Mouse (Mus musculus) embryo, embryonic 11 days (tissue): ENCODE measurements around the gene Zbtb4.
A peak's percentile ranks its signal among the peaks of the same experiment; 100 is the strongest.

ENCODE experiments used
- DNase-seq: peaks from one replicate; pipeline ENCODE4 v3.0.0-alpha.2; 2015

The Zbtb4 gene

GRCm38 (mm10) chr11:69801379-69801977, 35.8 kb downstream of the Zbtb4 start, which contains the start of gene Fgf11:
Fgf11 (minus strand) TSS chr11:69801857.
- DNase-seq, result peak; percentile 12

GRCm38 (mm10) chr11:69802648-69803105, 37.0 kb downstream of the Zbtb4 start:
- DNase-seq, result peak; percentile 87

- DNase-seq, result no peak
These were observed 37.6 kb downstream of the Zbtb4 start for GRCm38 (mm10) chr11:69803328-69803727.

GRCm38 (mm10) chr11:69803786-69804651, 38.3 kb downstream of the Zbtb4 start:
- DNase-seq, result peak; percentile 89

DNA sequence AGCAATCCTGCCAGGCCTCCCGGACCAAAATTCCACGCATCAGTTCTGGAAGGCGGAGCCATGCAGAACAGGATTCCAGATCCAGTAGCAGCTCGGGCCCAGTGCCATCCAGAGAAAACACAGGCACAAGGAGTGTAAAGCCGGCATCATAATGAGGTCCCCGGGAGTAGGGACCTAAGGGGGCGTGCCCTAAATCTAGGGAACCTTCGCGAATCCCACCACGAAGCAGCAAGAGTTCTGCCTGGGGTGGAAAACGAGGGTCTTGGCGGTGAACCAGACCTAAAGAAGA, 38.9 kb downstream of the Zbtb4 start:
- no peak for DNase-seq

- DNase-seq, result peak; percentile 20
These were observed 39.5 kb downstream of the Zbtb4 start, which contains the start of gene Tmem102 for GRCm38 (mm10) chr11:69804972-69805909. Tmem102 (minus strand) TSS chr11:69805624.

DNA sequence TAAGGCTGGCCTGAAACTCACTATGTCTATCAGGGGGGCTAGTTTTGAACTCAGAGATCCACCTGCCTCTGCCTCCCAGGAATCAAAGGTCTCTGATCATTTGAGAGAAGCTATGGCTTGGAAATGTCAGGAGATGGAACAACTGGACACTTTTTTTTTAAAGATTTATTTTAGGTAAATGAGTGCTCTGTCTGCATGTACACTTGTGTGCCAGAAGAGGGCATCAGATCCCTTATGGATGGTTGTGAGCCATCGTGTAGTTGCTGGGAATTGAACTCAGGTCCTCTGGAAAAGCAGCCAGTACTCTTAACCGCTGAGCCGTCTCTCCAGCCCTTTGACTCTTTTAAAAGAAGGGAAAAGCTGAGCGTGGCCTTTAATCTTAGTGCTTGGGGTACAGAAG, 40.7 kb downstream of the Zbtb4 start:
- DNase-seq, result no peak

- DNase-seq, result no peak
These were observed 41.9 kb downstream of the Zbtb4 start for GRCm38 (mm10) chr11:69807641-69808040.

DNA sequence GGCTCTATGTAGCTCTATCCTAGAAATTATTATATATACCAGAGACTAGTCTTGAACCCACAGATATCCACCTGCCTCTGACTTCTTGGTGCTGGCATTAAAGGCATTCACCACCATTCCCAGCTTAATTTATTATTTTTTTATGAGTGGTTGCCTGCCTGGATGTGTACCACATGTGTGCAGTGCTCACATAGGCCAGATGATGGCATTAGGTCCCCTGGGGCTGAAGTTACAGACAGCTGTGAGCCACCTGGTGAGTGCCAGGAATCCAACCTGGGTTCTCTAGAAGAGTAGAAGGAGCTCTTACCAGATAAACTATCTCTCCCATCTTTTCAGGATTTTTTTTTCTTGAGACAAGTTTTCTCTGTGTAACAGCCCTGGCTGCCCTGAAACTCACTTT, 44.6 kb downstream of the Zbtb4 start:
- DNase-seq, result no peak

- DNase-seq, result no peak
These were observed 49.4 kb downstream of the Zbtb4 start, which contains the start of gene Gm39566 for GRCm38 (mm10) chr11:69815155-69815554. Gm39566 (minus strand) TSS chr11:69815298.

- DNase-seq, result no peak
These were observed 50.8 kb downstream of the Zbtb4 start for GRCm38 (mm10) chr11:69816520-69816919.

DNA sequence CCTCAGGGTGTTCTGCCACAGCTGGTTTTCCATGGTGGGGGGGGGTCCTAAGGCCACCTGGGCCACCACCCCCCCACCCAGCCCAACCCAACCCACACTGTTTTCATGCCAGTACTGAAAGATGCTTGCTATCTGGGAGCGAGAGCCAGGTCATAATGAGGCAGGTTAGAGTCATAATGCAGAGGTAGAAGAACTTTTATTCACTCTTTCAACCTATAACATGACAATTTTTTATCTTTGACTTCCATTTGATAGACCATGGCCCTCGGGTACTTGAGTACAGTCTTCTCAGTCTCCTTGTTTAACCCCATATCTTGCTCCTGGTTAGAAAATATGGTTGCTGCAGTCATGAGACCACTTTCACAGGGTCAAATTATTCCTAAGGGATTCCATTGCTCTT, 52.7 kb downstream of the Zbtb4 start, which contains the start of gene Spem2:
Gene Spem2 (minus strand): TSS at position 101 of the 400 bp plus-strand sequence.
- no peak for DNase-seq

DNA sequence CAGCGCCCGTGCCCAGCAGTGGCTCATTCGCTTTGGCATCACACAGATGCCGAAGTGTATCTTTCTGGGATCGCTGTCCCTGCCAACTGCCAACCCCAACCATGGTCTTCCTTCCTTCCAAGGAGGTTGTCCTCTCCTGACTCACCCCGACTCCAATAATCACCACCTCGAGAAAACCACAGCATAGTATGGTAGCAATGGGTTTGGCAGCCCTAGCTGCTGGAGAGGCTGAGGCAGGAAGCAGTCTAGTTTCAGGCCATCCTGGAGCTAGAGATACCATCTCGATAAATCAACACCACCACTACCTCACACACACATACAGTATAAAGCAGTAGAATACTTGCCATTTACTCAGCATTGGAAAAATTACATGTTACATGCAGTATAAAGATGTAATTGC, 53.2 kb downstream of the Zbtb4 start:
- no peak for DNase-seq

DNA sequence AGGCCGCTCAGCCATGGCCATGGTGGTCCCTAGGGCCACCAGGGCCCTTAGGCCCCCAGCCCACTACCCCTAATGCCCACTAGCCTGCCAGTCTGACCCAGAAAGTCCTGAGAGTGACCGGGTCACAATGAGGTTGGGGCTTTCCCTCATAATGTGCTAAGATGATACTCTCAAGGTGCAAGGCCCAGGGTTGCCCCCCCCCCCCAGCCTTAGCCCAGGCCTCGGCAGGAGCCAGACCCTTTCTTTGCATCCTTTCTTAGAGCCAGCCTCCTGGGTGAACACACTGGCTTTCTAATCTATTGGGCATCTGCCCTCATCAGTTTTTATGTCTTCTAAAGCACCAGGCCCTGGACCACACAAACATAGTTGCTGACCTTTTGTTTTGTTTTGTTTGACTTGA, 56.4 kb downstream of the Zbtb4 start, which contains the start of gene Spem1:
Gene Spem1 (minus strand): TSS at position 101 of the 400 bp plus-strand sequence.
- DNase-seq, result no peak

- DNase-seq, result no peak
These were observed 57.7 kb downstream of the Zbtb4 start for GRCm38 (mm10) chr11:69823456-69823855.

DNA sequence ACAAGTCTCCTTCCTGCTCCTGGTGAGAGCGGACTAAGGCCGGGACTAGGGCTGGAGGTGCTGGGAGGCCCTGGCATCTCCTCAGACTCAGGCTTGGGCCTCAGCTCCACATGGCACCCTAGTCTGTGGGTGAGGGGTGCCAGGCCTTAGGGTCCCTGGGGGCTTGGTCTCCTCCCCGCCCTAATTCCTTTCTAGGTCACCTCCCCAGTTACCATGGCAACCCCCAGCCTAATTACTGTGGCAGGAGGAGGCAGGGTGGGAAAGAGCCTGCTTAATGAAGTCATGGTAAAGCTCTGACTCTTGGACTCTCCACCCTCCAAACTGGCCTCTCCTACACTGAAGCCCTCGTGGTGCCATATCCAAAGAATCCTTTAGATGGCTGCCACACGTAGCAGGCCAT, 63.1 kb downstream of the Zbtb4 start:
- no peak for DNase-seq

- no peak for DNase-seq
These were observed 67.8 kb downstream of the Zbtb4 start for GRCm38 (mm10) chr11:69833554-69833953.
